Mouse (Mus musculus) midbrain, embryonic 13.5 days (tissue): ENCODE data around the gene Gm6583. TPM values are rescaled to one million over a fixed set of nuclear protein-coding genes. Genes with fewer than 3 reads are reported as not detected.

Experiments
- ATAC-seq: fragments of 200-750 bp; cut with Nextera tagmentation; 2 replicates; pipeline ENCODE4 v1.8.0; 2017; ENCODE audit warnings: mild to moderate bottlenecking, moderate TSS enrichment, moderate library complexity
- H3K27ac ChIP-seq: fragments of 300-500 bp; sonication (generic); 2 replicates; pipeline ENCODE4 v1.5.1; 2015; ENCODE audit warnings: inconsistent platforms, mild to moderate bottlenecking, moderate library complexity
- H3K27me3 ChIP-seq: fragments of 300-500 bp; sonication (generic); 2 replicates; pipeline ENCODE4 v1.6.1; 2015; ENCODE audit warnings: mild to moderate bottlenecking, inconsistent platforms
- H3K36me3 ChIP-seq: fragments of 300-500 bp; sonication (generic); 2 replicates; pipeline ENCODE4 v1.6.1; 2015; ENCODE audit warnings: mild to moderate bottlenecking, inconsistent platforms
- H3K4me1 ChIP-seq: fragments of 300-500 bp; sonication (generic); replicated peaks from 2 replicates; pipeline ENCODE4 v1.6.1; 2015; ENCODE audit warnings: inconsistent platforms
- H3K4me2 ChIP-seq: fragments of 300-500 bp; sonication (generic); replicated peaks from 2 replicates; pipeline ENCODE4 v1.6.1; 2015; ENCODE audit warnings: moderate library complexity, mild to moderate bottlenecking, inconsistent platforms
- H3K4me3 ChIP-seq: fragments of 300-500 bp; sonication (generic); replicated peaks from 2 replicates; pipeline ENCODE4 v1.5.1; 2015; ENCODE audit warnings: mild to moderate bottlenecking, inconsistent platforms
- H3K9ac ChIP-seq: fragments of 300-500 bp; sonication (generic); replicated peaks from 2 replicates; pipeline ENCODE4 v1.6.1; 2015; ENCODE audit warnings: mild to moderate bottlenecking, inconsistent platforms
- H3K9me3 ChIP-seq: fragments of 300-500 bp; sonication (generic); 2 replicates; pipeline ENCODE4 v1.6.1; 2016; ENCODE audit warnings: mild to moderate bottlenecking, inconsistent platforms
- WGBS: fragments of 180-500 bp; shearing (Covaris S2); methylation state at CpG from one replicate; pipeline ENCODE4 v1.1.7; 2015; 5-methylcytosine and 5-hydroxymethylcytosine counted together
- polyA plus RNA-seq: library from polyadenylated mRNA; unstranded; fragments of >200 nt; fragmentation: Nextera tagmentation; extraction: Ambion mirVana; gene quantifications from 2 replicates; pipeline ENCODE4 v1.2.1, GENCODE M21; 2015

Gene Gm6583
- polyA plus RNA-seq, 1 experiment from 2014 or later = 0.17 TPM

DNA sequence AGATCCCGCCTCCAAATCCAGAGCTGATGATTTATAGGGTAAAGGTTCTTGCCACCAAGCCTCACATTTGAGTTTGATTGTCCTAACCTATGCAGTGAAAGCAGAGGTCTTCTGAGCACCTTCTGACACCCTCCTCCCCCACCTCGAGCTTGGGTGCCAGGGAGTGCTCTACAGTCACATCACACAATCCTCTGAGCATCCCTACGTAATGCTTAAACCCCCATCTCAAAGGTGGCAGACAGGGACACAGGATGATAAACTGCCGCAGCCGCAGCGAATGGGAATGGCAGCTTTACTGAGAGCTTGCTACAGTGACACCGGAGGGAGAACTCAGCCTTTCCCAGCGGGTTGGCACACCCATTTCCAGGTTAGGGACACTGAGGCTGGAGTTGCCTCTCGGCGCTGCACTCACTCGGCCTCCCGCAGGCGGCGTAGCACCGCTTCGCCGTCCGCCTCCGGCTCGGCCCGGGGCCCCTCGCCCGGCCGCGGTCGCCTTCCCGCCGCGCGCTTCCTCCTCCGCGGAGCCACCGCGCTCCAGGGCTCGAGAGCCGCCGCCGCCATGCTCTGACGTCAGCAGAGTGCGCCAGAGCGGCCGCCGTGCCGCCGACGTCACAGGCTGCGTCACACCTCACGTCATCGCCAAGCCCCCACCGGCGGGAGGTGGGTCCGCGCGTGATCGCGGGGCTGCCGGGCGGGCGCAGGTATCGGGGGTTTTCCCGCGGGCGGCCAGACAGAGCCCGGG, 13.2 kb downstream of the Gm6583 start, which contains the start of the genes Srrd and Hps4:
TSS of gene Srrd (minus strand) at position 578 of the 742 bp plus-strand sequence.
TSS of gene Hps4 (plus strand) at position 621 of the 742 bp plus-strand sequence.
- peak; percentile 69 for ATAC-seq
- peak within 1 kb of the TSS; percentile 55 for H3K27ac ChIP-seq
- WGBS = 2% methylated on average over 51 of the region's 64 CpGs

DNA sequence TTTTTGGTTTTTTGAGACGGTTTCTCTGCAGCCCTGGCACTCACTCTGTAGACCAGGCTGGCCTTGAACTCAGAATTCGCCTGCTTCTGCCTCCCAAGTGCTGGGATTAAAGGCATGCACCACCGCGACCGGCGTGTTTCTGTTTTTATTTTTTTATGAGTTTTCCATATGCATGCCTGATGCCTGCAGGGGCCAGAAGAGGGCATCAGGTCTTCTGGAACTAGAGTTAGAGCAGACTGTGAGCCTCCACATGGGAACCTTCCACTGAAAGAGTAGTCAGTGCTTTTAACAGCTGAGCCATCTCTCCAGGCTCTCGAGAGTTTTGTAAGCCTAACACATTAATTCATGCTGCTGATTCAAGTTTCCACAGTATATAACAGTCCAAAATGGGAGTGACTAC, 16.6 kb downstream of the Gm6583 start:
- ATAC-seq = no peak
- H3K4me1 ChIP-seq = peaks cover 21% of the 10 kb centered on the region
- no peaks in the 10 kb centered on the region for H3K27me3 ChIP-seq
- H3K9ac ChIP-seq = no peak overlapping the region
- 63% methylated on average over 7 of the region's 7 CpGs for WGBS
- no peak overlapping the region for H3K27ac ChIP-seq
- no peak overlapping the region for H3K4me3 ChIP-seq
- peaks cover 57% of the 10 kb centered on the region for H3K36me3 ChIP-seq
- no peaks in the 10 kb centered on the region for H3K9me3 ChIP-seq
- no peak overlapping the region for H3K4me2 ChIP-seq

More for the DNA sequence above, 13.2 kb downstream of the Gm6583 start, which contains the start of the genes Srrd and Hps4:
- Histone ChIP-seq H3K4me1 (peaks cover 43% of the 10 kb centered on the region), H3K36me3 (peaks cover 35% of the 10 kb centered on the region), H3K4me3 (peak within 1 kb of the TSS; percentile 85), H3K4me2 (peak within 1 kb of the TSS; percentile 84), H3K27me3 (no peaks in the 10 kb centered on the region), H3K9ac (peak within 1 kb of the TSS; percentile 89), H3K9me3 (no peaks in the 10 kb centered on the region)

DNA sequence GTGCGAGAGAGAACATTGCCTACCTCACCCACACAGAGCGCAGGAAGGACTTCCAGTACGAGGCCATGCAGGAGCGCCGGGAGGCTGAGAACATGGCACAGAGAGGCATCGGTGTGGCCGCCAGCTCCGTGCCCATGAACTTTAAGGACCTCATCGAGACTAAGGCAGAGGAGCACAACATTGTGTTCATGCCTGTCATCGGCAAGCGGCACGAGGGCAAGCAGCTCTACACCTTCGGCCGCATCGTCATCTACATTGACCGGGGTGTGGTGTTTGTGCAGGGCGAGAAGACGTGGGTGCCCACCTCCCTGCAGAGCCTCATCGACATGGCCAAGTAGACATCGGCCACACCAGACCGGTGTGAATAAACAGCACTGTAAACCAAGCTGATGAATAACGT, 18.8 kb downstream of the Gm6583 start:
- ATAC-seq = no peak
- Histone ChIP-seq H3K9me3 (no peaks in the 10 kb centered on the region), H3K4me2 (no peak overlapping the region), H3K4me1 (peaks cover 5% of the 10 kb centered on the region), H3K27me3 (no peaks in the 10 kb centered on the region), H3K27ac (no peak overlapping the region), H3K4me3 (no peak overlapping the region), H3K9ac (no peak overlapping the region), H3K36me3 (peaks cover 80% of the 10 kb centered on the region)
- WGBS = 94% methylated on average over 22 of the region's 22 CpGs

DNA sequence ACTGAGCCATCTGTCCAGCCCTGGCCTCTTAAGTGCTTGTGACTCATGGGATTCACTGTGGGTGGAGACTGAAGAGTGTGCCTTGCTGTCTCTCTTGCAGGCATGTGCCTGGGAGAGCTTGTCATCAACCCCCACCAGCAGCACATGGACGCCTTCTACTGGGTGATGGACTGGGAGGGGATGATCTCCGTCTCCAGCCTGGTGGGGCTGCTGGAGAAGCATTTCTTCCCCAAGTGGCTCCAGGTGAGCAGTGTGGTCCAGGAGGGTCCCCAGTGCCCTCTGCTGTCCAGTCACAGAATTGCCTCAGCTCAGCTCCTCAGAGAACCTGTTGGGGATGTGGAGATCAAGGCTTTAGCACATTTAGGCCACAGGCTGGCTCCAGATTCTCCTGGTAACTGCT, 20.4 kb downstream of the Gm6583 start:
- H3K9ac ChIP-seq = no peak overlapping the region
- H3K36me3 ChIP-seq = peaks cover 95% of the 10 kb centered on the region
- no peaks in the 10 kb centered on the region for H3K27me3 ChIP-seq
- H3K4me2 ChIP-seq = no peak overlapping the region
- H3K27ac ChIP-seq = no peak overlapping the region
- no peaks in the 10 kb centered on the region for H3K9me3 ChIP-seq
- H3K4me1 ChIP-seq = no peaks in the 10 kb centered on the region
- WGBS = 28% methylated on average over 2 of the region's 2 CpGs
- peak; percentile 34 for ATAC-seq
- H3K4me3 ChIP-seq = no peak overlapping the region

DNA sequence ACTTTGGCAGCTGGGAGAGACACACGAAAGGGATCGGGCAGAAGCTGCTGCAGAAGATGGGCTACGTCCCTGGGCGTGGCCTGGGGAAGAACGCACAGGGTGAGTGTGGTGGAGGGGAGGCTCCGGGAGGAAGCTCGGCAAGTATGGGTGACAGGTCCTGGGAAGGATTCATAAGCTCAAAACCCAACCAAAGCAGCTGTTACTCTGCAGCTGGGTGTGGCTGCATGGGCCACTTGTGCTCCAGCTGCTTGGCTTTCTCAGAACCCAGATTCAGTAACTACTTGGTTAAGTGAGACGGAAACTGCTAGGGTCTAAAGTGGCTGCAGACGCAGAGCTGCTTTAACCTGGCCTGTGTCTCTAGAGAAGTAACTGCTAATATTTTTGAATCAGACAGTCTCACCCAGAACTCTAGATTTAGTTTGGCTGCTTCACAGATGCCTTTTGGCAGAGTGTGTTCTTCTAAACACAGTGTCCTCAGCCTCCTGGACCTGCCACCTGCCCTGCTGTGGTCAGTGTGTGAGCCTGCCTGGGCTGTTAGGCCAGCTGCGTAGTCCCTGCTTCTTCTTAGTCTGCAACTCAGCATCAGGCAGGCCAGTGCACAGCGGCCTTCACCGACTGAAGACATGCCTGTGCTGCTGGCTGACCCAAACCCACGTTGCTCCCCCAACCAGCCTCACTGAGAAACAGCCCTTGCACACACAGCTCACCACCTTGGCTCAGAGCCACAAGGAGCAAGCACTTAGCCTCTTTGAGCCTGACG, 25.8 kb downstream of the Gm6583 start:
- Histone ChIP-seq H3K9ac (no peak overlapping the region), H3K27ac (no peak overlapping the region), H3K9me3 (no peaks in the 10 kb centered on the region), H3K4me1 (peaks cover 25% of the 10 kb centered on the region), H3K4me2 (no peak overlapping the region), H3K4me3 (no peak overlapping the region), H3K36me3 (peaks cover 75% of the 10 kb centered on the region), H3K27me3 (no peaks in the 10 kb centered on the region)
- no peak for ATAC-seq
- WGBS = 94% methylated on average over 14 of the region's 14 CpGs

DNA sequence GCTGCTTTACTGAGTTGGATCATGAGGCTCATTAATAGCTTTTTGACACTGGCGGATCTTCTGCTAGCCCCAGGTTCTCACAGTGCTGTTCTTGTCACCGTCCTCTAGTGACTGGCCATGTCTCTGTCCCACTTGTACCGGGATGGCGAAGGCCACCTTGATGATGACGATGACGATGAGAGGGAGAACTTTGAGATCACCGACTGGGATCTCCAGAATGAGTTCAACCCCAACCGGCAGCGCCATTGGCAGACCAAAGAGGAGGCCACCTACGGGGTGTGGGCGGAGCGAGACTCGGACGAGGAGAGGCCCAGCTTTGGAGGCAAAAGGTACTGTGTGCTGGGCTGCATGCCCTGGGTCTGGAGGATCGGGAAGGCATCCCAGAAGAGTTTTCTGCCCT, 28.0 kb downstream of the Gm6583 start:
- 95% methylated on average over 15 of the region's 15 CpGs for WGBS
- peaks cover 26% of the 10 kb centered on the region for H3K4me1 ChIP-seq
- peaks cover 4% of the 10 kb centered on the region; the same call in 1 of the 2 replicates for H3K27me3 ChIP-seq
- no peak overlapping the region for H3K4me2 ChIP-seq
- H3K27ac ChIP-seq = no peak overlapping the region
- H3K4me3 ChIP-seq = peak overlapping the region; percentile 97; the same call in 1 of the 2 replicates
- no peak for ATAC-seq
- H3K36me3 ChIP-seq = peaks cover 54% of the 10 kb centered on the region
- no peak overlapping the region for H3K9ac ChIP-seq
- no peaks in the 10 kb centered on the region for H3K9me3 ChIP-seq

DNA sequence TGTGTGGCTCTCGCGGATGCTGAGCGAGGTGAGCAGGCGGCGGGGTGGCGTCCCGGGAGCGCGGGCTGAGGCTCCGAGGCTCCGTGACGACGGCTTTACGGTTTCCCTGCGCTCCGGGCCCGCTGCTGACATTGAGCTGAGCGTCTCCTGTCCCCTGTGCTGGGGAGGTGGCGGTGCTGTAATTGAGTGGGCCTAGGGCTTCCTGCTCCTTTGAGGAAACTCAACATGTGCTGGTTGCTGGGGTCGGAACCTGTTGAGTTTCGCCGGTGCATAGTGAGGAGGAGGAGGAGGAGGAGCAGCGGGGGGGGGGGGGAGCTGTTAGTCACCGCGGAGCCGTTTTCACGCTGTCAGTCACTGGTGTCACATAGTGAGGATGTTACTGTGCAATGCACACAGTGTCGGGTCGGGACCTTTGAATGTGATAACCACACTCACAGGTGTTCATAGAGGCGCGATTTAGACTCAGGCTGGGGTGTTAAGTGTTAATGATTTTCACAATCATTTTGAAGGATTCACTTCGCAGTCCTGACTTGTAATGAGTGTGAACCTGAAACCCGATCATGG, 29.3 kb downstream of the Gm6583 start:
- WGBS = 2% methylated on average over 32 of the region's 33 CpGs
- peak; percentile 85 for ATAC-seq
- H3K4me1 ChIP-seq = peaks cover 26% of the 10 kb centered on the region
- peak overlapping the region; percentile 89 for H3K4me2 ChIP-seq
- H3K9ac ChIP-seq = peak overlapping the region; percentile 85
- H3K9me3 ChIP-seq = no peaks in the 10 kb centered on the region
- peak overlapping the region; percentile 97 for H3K4me3 ChIP-seq
- 0 out of 2 replicates have a peak overlapping the region, but pooled peaks have one; percentile 15 for H3K27ac ChIP-seq
- peaks cover 4% of the 10 kb centered on the region; the same call in 1 of the 2 replicates for H3K27me3 ChIP-seq
- peaks cover 40% of the 10 kb centered on the region for H3K36me3 ChIP-seq

DNA sequence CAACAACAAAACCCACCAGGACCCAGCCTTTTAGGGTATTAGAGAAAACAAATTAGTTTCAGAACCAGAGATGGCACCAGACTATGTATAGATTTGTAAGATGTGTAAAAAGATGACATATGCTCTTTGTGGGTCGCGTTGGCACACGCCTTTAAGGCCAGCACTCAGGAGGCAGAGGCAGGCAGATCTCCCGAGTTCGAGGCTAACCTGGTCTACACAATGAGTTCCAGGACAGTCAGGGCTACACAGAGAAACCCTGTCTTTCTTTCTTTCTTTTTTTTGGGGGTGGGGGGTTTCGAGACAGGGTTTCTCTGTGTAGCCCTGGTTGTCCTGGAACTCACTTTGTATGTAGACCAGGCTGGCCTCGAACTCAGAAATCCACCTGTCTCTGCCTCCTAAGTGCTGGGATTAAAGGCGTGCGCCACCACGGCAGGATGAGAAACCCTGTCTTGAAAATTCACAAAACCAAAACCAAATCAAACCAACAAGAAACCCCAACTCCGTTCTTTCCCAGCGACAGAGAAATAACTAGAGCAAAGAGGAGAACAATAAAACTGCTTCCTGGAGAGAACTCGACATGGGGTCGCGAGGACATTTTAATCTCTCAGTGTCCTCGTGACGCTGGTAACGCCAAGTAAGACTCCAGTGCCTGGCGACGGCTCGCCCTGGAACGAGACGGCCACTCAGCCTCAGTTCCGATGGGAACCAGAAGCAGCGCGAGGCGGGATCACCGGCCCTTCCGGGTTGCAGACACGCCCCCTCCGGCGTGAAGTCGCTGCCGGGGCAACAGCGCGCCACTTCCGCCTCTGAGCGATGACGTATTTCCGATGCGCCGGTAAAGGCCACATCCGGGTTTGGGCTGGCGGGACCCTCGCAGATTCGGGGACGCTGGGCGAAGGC, 30.0 kb downstream of the Gm6583 start, which contains the start of gene Tfip11:
TSS of gene Tfip11 (plus strand) at position 813 of the 900 bp plus-strand sequence.
- peak; percentile 94 for ATAC-seq
- WGBS = 10% methylated on average over 48 of the region's 48 CpGs

DNA sequence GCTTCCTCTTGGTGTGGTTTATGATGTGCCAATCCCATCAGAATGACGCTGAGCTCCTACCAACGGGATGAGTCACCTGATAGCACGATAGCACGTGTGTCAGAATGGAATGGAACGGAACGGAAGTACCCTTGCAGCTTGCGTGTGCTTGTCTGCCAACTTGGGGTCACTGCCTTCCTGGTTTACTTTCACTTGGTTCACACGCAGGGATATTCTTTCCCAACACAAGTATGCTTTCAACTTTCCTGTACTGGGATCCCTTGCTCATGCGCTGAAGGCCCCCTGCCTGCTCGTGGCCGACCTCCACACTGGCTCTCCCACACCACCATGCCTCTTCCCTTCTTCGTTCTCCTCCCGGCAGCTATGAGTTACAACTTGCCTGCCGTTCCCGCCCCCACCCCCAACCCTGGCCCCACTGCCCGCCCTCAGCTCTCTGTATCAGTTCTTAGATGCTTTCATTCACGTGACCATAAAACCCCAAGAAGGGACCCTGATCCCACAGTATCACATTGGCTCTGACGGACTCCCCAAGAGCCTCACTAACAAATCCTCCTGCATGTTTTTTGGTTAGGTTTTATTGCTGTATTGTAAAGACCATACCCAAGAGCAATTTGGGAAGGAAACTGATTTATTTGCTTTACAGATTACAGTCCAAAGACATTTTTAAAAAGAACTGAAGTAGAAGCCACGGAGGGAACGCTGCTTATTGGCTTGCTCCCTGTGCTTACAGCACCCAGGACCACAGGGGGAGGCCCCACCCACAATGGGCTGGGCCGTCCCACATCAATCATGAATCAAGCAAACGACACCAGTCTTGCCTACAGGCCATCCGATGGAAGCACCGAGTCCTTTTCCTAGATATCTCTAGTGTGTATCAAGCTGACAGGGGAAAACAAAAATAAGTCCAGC, 30.9 kb downstream of the Gm6583 start:
- no peak overlapping the region for H3K27ac ChIP-seq
- no peaks in the 10 kb centered on the region for H3K9me3 ChIP-seq
- H3K36me3 ChIP-seq = peaks cover 24% of the 10 kb centered on the region
- peaks cover 4% of the 10 kb centered on the region; the same call in 1 of the 2 replicates for H3K27me3 ChIP-seq
- no peak for ATAC-seq
- H3K4me1 ChIP-seq = peaks cover 26% of the 10 kb centered on the region
- WGBS = 40% methylated on average over 24 of the region's 24 CpGs
- H3K9ac ChIP-seq = no peak overlapping the region
- peak overlapping the region; percentile 89 for H3K4me2 ChIP-seq
- peak overlapping the region; percentile 97; the same call in 1 of the 2 replicates for H3K4me3 ChIP-seq

More for the DNA sequence above, 30.0 kb downstream of the Gm6583 start, which contains the start of gene Tfip11:
- Histone ChIP-seq H3K4me2 (peak within 1 kb of the TSS; percentile 89), H3K9ac (peak within 1 kb of the TSS; percentile 85), H3K36me3 (peaks cover 33% of the 10 kb centered on the region), H3K27me3 (peaks cover 4% of the 10 kb centered on the region; the same call in 1 of the 2 replicates), H3K4me1 (peaks cover 26% of the 10 kb centered on the region), H3K27ac (peak within 1 kb of the TSS; percentile 88), H3K9me3 (no peaks in the 10 kb centered on the region), H3K4me3 (peak within 1 kb of the TSS; percentile 97)

DNA sequence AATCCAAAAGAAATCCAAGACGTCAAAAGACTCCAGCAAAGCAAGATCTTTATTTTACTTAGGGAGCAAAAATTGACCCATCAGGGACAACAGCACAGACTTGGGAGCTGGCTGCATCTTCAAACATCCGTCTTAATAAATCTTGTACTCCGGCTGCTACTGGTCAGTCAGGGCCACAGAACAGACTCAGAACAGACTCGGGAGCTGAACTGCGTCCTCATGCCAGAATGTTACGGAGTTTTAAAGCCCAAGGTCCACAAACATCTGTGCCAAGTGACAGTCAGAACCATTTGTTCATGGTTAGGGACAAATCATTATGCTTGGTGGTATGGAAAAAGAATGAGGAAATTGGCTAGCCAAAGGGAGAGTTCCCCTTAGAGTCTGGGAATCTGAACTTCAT, 32.6 kb downstream of the Gm6583 start:
- Histone ChIP-seq H3K4me3 (no peak overlapping the region), H3K36me3 (peaks cover 8% of the 10 kb centered on the region), H3K9me3 (no peaks in the 10 kb centered on the region), H3K27ac (no peak overlapping the region), H3K27me3 (peaks cover 4% of the 10 kb centered on the region; the same call in 1 of the 2 replicates), H3K4me1 (peaks cover 26% of the 10 kb centered on the region), H3K4me2 (no peak overlapping the region), H3K9ac (no peak overlapping the region)
- ATAC-seq = no peak
- 85% methylated on average over 6 of the region's 6 CpGs for WGBS
